Mouse (Mus musculus) heart, adult 2 months (tissue): Measurements from ENCODE around the gene Drg1.
"Not testable (repeated sequence)": the region's sequence is repeated elsewhere in the genome, so short reads cannot be mapped to it uniquely, and the experiment has no call there.

Experiments
- CTCF ChIP-seq: fragments of 200-600 bp; IDR thresholded peaks from 2 replicates; pipeline ENCODE4 v1.8.1; 2022; ENCODE audit warnings: antibody characterized with exemption, mild to moderate bottlenecking, moderate library complexity
- EP300 ChIP-seq: fragments of 200-500 bp; IDR thresholded peaks from 2 replicates; pipeline ENCODE4 v1.6.1; 2011; ENCODE audit warnings: low read depth, low read length, control low read depth; ENCODE audit not compliant: insufficient read depth
- POLR2A ChIP-seq: fragments of 200-500 bp; IDR thresholded peaks from 2 replicates; pipeline ENCODE4 v1.6.1; 2011; ENCODE audit warnings: mild to moderate bottlenecking, low read depth, low read length, control low read depth; ENCODE audit not compliant: insufficient read depth

- not testable (repeated sequence) for TF ChIP-seq CTCF, POLR2A, EP300
Observed at GRCm38 (mm10) chr11:3172526-3172925, 93.7 kb downstream of the Drg1 start.
